ENCODE assay signal across 18 mouse cellular contexts in genomic region chr11:51543487-51544050, GRCm38 (mm10). TPM values are rescaled to one million over a fixed set of nuclear protein-coding genes. Genes with fewer than 3 reads are reported as not detected.
A peak's percentile ranks its signal among the peaks of the same experiment; 100 is the strongest.
DNase-seq lines count a peak whose midpoint lies in the region; ATAC-seq and TF ChIP-seq lines count a peak whose summit lies in the region.
"Had no signal": no experiment of that assay in that cellular context is flagged by ENCODE, and none has a peak within 500 bp of the region (broad histone marks: within the 10 kb centered on the region; RNA-seq: fewer than 3 reads in every experiment).

No protein-coding gene starts in this region.

- 34% methylated on average over 7 of the region's 7 CpGs for WGBS in heart, embryonic 10.5 days
- 6% methylated on average over 7 of the region's 7 CpGs for WGBS in embryonic facial prominence, embryonic 13.5 days
- WGBS in limb, embryonic 14.5 days: 11% methylated on average over 7 of the region's 7 CpGs
- WGBS in intestine, postnatal 0 days: 61% methylated on average over 7 of the region's 7 CpGs

- no peak for TF ChIP-seq CTCF in intestine, postnatal 0 days (IDR thresholded peaks at IDR 0.05; ENCODE audit: low read depth)

- intact Hi-C loops in left cerebral cortex, postnatal 36 days (cut with DNase I): no loop called here

- no peaks in the 10 kb centered on the region for H3K27me3 ChIP-seq in heart, embryonic 10.5 days (ENCODE audit: insufficient read depth, poor library complexity, severe bottlenecking)
- H3K27me3 ChIP-seq in embryonic facial prominence, embryonic 13.5 days: no peaks in the 10 kb centered on the region
- H3K27me3 ChIP-seq in limb, embryonic 14.5 days (ENCODE audit: control insufficient read depth, insufficient read depth, low read length): no peaks in the 10 kb centered on the region
- H3K27me3 ChIP-seq in intestine, postnatal 0 days (replicated peaks; ENCODE audit: control insufficient read depth, insufficient read depth, low read length): no peaks in the 10 kb centered on the region
- H3K27me3 ChIP-seq: heart, embryonic 12.5 days; liver, embryonic 13.5 days; lung, embryonic 15.5 days had no signal

- no peak for TF ChIP-seq POLR2A in limb, embryonic 14.5 days (IDR thresholded peaks at IDR 0.05; ENCODE audit: borderline replicate concordance, extremely low read depth, insufficient read depth, insufficient read length)

- ATAC-seq in embryonic facial prominence, embryonic 13.5 days (ENCODE audit: insufficient number of reproducible peaks, insufficient read depth, low FRiP score, low TSS enrichment, low read depth): no peak
- no peak for ATAC-seq in limb, embryonic 14.5 days (ENCODE audit: low FRiP score, low read depth)
- no peak for ATAC-seq in intestine, postnatal 0 days
- ATAC-seq: forebrain, postnatal 0 days; hindbrain, postnatal 0 days had no signal

- H3K27ac ChIP-seq in heart, embryonic 10.5 days: peak overlapping the region; percentile 24; the same call in 1 of the 2 replicates
- H3K27ac ChIP-seq in embryonic facial prominence, embryonic 13.5 days: peak overlapping the region; percentile 67
- no peak overlapping the region for H3K27ac ChIP-seq in limb, embryonic 14.5 days (replicated peaks; ENCODE audit: low read depth, low read length)
- no peak overlapping the region for H3K27ac ChIP-seq in intestine, postnatal 0 days (ENCODE audit: low read depth, low read length)
- H3K27ac ChIP-seq: hindbrain, postnatal 0 days; liver, embryonic 13.5 days; lung, embryonic 15.5 days had no signal

- H3K9ac ChIP-seq in embryonic facial prominence, embryonic 13.5 days: no peak overlapping the region
- H3K9ac ChIP-seq in limb, embryonic 14.5 days (ENCODE audit: low read depth, low read length, severe bottlenecking): 0 out of 2 replicates have a peak overlapping the region, but pooled peaks have one; percentile 12
- H3K9ac ChIP-seq in intestine, postnatal 0 days (ENCODE audit: low read depth, low read length): no peak overlapping the region
- H3K9ac ChIP-seq: forebrain, postnatal 0 days; heart, embryonic 12.5 days; liver, embryonic 13.5 days; lung, embryonic 15.5 days had no signal

- H3K4me1 ChIP-seq in heart, embryonic 10.5 days: peaks cover 15% of the 10 kb centered on the region
- H3K4me1 ChIP-seq in embryonic facial prominence, embryonic 13.5 days: peaks cover 49% of the 10 kb centered on the region
- peaks cover 20% of the 10 kb centered on the region for H3K4me1 ChIP-seq in limb, embryonic 14.5 days (ENCODE audit: control insufficient read depth, insufficient read depth, low read length)
- H3K4me1 ChIP-seq in intestine, postnatal 0 days (replicated peaks; ENCODE audit: control insufficient read depth, insufficient read depth, low read length): no peaks in the 10 kb centered on the region
- H3K4me1 ChIP-seq: lung, embryonic 15.5 days had no signal

- H3K4me3 ChIP-seq in heart, embryonic 10.5 days: no peak overlapping the region
- H3K4me3 ChIP-seq in embryonic facial prominence, embryonic 13.5 days: no peak overlapping the region
- H3K4me3 ChIP-seq in limb, embryonic 14.5 days (replicated peaks; ENCODE audit: low read length): no peak overlapping the region
- no peak overlapping the region for H3K4me3 ChIP-seq in intestine, postnatal 0 days (ENCODE audit: low read depth, low read length)
- H3K4me3 ChIP-seq: heart, embryonic 12.5 days; liver, embryonic 13.5 days; lung, embryonic 15.5 days had no signal

- no peaks in the 10 kb centered on the region for H3K9me3 ChIP-seq in heart, embryonic 10.5 days
- H3K9me3 ChIP-seq in embryonic facial prominence, embryonic 13.5 days: no peaks in the 10 kb centered on the region
- H3K9me3 ChIP-seq in limb, embryonic 14.5 days (ENCODE audit: control insufficient read depth, low read length): no peaks in the 10 kb centered on the region
- no peaks in the 10 kb centered on the region for H3K9me3 ChIP-seq in intestine, postnatal 0 days (ENCODE audit: control insufficient read depth)
- H3K9me3 ChIP-seq: heart, embryonic 12.5 days; liver, embryonic 13.5 days; lung, embryonic 15.5 days had no signal

- DNase-seq in heart, embryonic 10.5 days (ENCODE audit: low spot score): no peak
- no peak for DNase-seq in heart, adult 9 months (ENCODE audit: low spot score in 2 of 2)
- peak; percentile 75 for DNase-seq in embryo, embryonic 10 days (ENCODE audit: low spot score)
- no peak for DNase-seq in limb, embryonic 14.5 days (ENCODE audit: low spot score)
- DNase-seq in left cerebral cortex, adult 11 months (ENCODE audit: low spot score): no peak
- DNase-seq in left cerebral cortex, postnatal 36 days (ENCODE audit: low spot score in 2 of 2): no peak
- DNase-seq: adrenal gland, adult 2 months; cerebellum, postnatal 25 days; forebrain, postnatal 0 days; gastrocnemius, postnatal 14 days; kidney, adult 2 months; kidney, postnatal 36 days; liver, embryonic 13.5 days had no signal

- H3K4me2 ChIP-seq in embryonic facial prominence, embryonic 13.5 days: 0 out of 2 replicates have a peak overlapping the region, but pooled peaks have one; percentile 5
- no peak overlapping the region for H3K4me2 ChIP-seq in limb, embryonic 14.5 days (replicated peaks; ENCODE audit: low read depth, low read length, severe bottlenecking)
- H3K4me2 ChIP-seq in intestine, postnatal 0 days (replicated peaks; ENCODE audit: low read depth): no peak overlapping the region
- H3K4me2 ChIP-seq: heart, embryonic 12.5 days; liver, embryonic 13.5 days; lung, embryonic 15.5 days had no signal

- H3K36me3 ChIP-seq in heart, embryonic 10.5 days: no peaks in the 10 kb centered on the region
- no peaks in the 10 kb centered on the region for H3K36me3 ChIP-seq in embryonic facial prominence, embryonic 13.5 days
- no peaks in the 10 kb centered on the region for H3K36me3 ChIP-seq in limb, embryonic 14.5 days (ENCODE audit: control insufficient read depth, insufficient read depth, low read length)
- H3K36me3 ChIP-seq in intestine, postnatal 0 days (ENCODE audit: control insufficient read depth, insufficient read depth): no peaks in the 10 kb centered on the region
- H3K36me3 ChIP-seq: heart, embryonic 12.5 days; liver, embryonic 13.5 days; lung, embryonic 15.5 days had no signal

RNA-seq across cellular contexts. Expression of gene Phykpl, which starts 41.0 kb away (rescaled TPM):
- 18.1 and 18.2 TPM in 2 replicates for polyA plus RNA-seq in heart, embryonic 10.5 days (2016; fragmentation: Nextera tagmentation; extraction: Ambion mirVana)
- polyA plus RNA-seq in embryonic facial prominence, embryonic 13.5 days (2015; fragmentation: Nextera tagmentation; extraction: Ambion mirVana): 19.0 and 21.3 TPM in 2 replicates
- 20.5 and 21.5 TPM in 2 replicates for polyA plus RNA-seq in limb, embryonic 14.5 days (2012; rRNA removed)
- 16.7 and 17.7 TPM in 2 replicates for polyA plus RNA-seq in limb, embryonic 14.5 days (2014; fragmentation: Nextera tagmentation; extraction: Ambion mirVana)
- 1 to 10 TPM; 6.7 to 9.4 TPM for total RNA-seq in left cerebral cortex, postnatal 36 days (2021)
- 22.7 and 24.2 TPM in 2 replicates for polyA plus RNA-seq in intestine, postnatal 0 days (2015; fragmentation: Nextera tagmentation; extraction: Ambion mirVana)

Comparison
In these comparisons a context has a peak if more than half of its experiments do, and no peak if none do; other contexts are left out.
1. H3K27ac ChIP-seq: peak in heart, embryonic 10.5 days (single experiment) and embryonic facial prominence, embryonic 13.5 days (single experiment); none in limb, embryonic 14.5 days (single experiment) and intestine, postnatal 0 days (single experiment).